Mouse (Mus musculus): ENCODE data around the gene Itfg1. TPM values are rescaled to one million over a fixed set of nuclear protein-coding genes. Genes with fewer than 3 reads are reported as not detected.
"Not testable (repeated sequence)": the region's sequence is repeated elsewhere in the genome, so short reads cannot be mapped to it uniquely, and the experiment has no call there.

Gene Itfg1
- polyA plus RNA-seq, 1 experiment from 2014 or later = 236 TPM

DNA sequence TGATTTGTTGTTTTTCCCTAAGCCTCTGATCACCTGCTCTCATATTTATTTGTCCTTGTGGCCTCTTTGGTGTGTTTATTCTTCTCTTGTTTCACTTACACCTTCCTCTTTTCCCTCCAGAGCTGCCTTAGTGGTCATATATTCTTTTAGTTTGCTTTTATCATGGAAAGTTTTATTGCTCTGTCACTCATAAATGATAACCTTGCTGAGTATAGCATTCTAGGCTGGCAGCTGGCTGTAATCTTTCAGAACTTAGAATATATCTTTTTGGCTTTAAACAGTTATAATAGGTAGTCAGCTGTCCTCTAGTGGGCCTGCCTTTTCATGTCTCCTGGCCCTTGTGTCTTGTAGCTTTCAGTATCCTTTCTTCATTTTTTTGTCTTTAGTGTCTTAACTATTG is 5.2 kb upstream of the Itfg1 start:
- ATAC-seq (ENCODE audit: low FRiP score) = no peak
- Histone ChIP-seq H3K4me3 (replicated peaks; ENCODE audit: low read length) (no peak overlapping the region), H3K4me1 (replicated peaks; ENCODE audit: control insufficient read depth, insufficient read depth, low read length) (no peaks in the 10 kb centered on the region), H3K36me3 (replicated peaks; ENCODE audit: control insufficient read depth, insufficient read depth) (no peaks in the 10 kb centered on the region), H3K9ac (no peak overlapping the region), H3K9me3 (ENCODE audit: control insufficient read depth, low read length) (0 out of 2 replicates have a peak, but pooled peaks cover 4% of the 10 kb centered on the region), H3K27ac (no peak overlapping the region), H3K4me2 (replicated peaks) (no peak overlapping the region), H3K27me3 (ENCODE audit: control insufficient read depth, insufficient read depth, low read length) (no peaks in the 10 kb centered on the region)
- DNase-seq (ENCODE audit: low spot score) = no peak

DNA sequence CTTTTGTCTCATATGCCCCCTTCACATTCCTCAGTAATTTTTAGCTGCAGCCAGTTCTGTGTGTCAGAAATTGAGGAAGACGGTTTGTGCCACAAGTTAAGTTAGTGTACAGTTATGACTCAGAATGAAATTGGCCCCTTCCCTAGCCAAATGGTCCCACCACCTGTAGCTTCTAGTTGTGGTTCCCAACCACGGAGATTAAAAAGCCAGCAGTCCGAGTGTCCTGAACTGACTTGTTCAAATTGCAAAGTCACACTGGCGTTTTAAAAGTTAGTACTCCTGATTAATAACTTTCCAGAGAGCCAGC is 721 bp upstream of the Itfg1 start:
- peak overlapping the region; percentile 77 for H3K4me3 ChIP-seq (replicated peaks; ENCODE audit: low read length)
- no peaks in the 10 kb centered on the region for H3K27me3 ChIP-seq (ENCODE audit: control insufficient read depth, insufficient read depth, low read length)
- peaks cover 13% of the 10 kb centered on the region; the same call in 1 of the 2 replicates for H3K36me3 ChIP-seq (replicated peaks; ENCODE audit: control insufficient read depth, insufficient read depth)
- ATAC-seq (ENCODE audit: low FRiP score) (no peak), DNase-seq (ENCODE audit: low spot score) (no peak)
- peak overlapping the region; percentile 72 for H3K4me2 ChIP-seq (replicated peaks)
- H3K9ac ChIP-seq = peak overlapping the region; percentile 91
- H3K4me1 ChIP-seq (replicated peaks; ENCODE audit: control insufficient read depth, insufficient read depth, low read length) = peaks cover 11% of the 10 kb centered on the region
- WGBS = 19% methylated on average over 4 of the region's 4 CpGs
- H3K27ac ChIP-seq = no peak overlapping the region
- 0 out of 2 replicates have a peak, but pooled peaks cover 4% of the 10 kb centered on the region for H3K9me3 ChIP-seq (ENCODE audit: control insufficient read depth, low read length)

DNA sequence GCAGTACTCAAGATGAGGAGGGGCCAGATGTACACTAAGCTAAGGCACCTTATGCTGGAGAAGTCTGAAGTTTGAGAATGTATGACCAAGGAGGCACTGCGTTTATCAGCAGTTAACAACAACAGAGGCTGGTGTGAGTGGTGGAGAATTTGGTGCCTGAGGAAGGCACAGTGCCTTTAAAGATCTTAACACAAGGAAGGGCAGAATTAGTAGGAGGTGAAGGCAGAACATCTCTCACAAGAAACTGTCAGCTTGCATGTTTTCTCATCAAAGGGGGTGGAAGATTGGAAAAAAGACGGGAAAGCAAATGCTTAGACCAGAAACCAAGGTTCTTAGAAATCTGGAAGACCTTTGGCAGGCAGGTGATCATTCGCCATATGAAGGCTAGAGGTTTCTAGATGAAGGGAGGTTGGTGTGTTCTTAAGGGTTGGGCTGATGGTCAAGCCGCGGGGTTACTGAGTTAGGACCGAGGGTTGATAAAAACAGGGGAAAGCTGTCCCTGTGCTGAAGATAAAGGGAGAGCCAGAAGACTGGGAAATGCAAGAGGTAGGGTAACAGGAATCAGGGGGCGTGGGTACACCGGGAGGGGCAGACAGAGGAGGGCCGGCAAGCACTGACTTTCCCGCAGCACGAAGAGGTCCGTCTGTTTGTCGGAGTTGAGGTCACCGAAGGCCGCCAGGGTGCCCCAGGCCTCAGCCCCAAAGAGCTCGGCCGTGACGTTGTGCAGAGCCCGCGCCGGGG is 635 bp downstream of the Itfg1 start:
- peak; percentile 27 for DNase-seq (ENCODE audit: low spot score)
- ATAC-seq (ENCODE audit: low FRiP score) = no peak
- peaks cover 20% of the 10 kb centered on the region for H3K36me3 ChIP-seq (replicated peaks; ENCODE audit: control insufficient read depth, insufficient read depth)
- H3K4me1 ChIP-seq (replicated peaks; ENCODE audit: control insufficient read depth, insufficient read depth, low read length) = peaks cover 11% of the 10 kb centered on the region
- peak overlapping the region; percentile 72 for H3K4me2 ChIP-seq (replicated peaks)
- peak overlapping the region; percentile 91 for H3K9ac ChIP-seq
- peak overlapping the region; percentile 77 for H3K4me3 ChIP-seq (replicated peaks; ENCODE audit: low read length)
- 0 out of 2 replicates have a peak, but pooled peaks cover under 1% of the 10 kb centered on the region for H3K9me3 ChIP-seq (ENCODE audit: control insufficient read depth, low read length)
- no peaks in the 10 kb centered on the region for H3K27me3 ChIP-seq (ENCODE audit: control insufficient read depth, insufficient read depth, low read length)
- 2% methylated on average over 21 of the region's 21 CpGs for WGBS
- H3K27ac ChIP-seq = peak overlapping the region; percentile 98

DNA sequence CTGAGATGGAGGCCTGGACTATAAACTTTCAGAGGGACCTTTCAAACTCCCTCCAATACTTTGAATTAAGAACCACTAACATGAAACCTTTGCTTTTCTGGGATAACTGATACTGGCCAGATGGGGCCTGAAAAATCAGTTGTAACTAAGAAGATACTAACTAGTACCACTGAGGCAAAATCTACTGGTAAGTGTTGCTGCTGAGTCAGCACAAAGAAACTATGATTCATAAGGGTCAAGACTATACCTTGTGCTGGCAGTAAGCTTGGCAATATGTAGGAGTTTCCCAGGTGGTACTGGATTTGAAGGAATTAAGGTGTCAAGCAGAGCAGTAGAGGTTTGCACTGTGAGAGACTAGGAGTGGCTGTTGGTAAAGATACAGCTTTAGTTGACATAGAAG is 27.1 kb downstream of the Itfg1 start:
- Histone ChIP-seq H3K27me3 (ENCODE audit: control insufficient read depth, insufficient read depth, low read length) (no peaks in the 10 kb centered on the region), H3K4me3 (replicated peaks; ENCODE audit: low read length) (no peak overlapping the region), H3K9ac (no peak overlapping the region), H3K9me3 (ENCODE audit: control insufficient read depth, low read length) (no peaks in the 10 kb centered on the region), H3K4me2 (replicated peaks) (no peak overlapping the region), H3K36me3 (replicated peaks; ENCODE audit: control insufficient read depth, insufficient read depth) (peaks cover 18% of the 10 kb centered on the region), H3K4me1 (replicated peaks; ENCODE audit: control insufficient read depth, insufficient read depth, low read length) (no peaks in the 10 kb centered on the region), H3K27ac (no peak overlapping the region)
- no peak for ATAC-seq (ENCODE audit: low FRiP score)
- no peak for DNase-seq (ENCODE audit: low spot score)

DNA sequence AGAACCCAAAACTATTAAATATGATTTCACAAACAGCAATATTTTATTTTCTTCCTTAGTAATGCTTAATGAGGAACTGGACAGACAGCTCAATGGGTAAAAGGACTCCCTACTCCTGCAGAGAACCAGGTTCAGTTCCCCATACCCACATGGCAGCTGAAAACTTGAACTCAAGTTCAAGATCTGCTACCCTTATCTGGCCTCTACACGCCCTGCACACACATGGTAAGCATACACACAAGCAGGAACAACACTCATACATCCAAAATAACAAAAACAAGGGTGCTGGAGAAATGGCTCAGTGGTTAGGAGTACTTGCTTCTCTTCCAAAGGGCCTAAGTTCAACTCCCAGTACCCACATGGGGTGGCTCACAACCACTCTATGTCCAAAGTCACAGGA is 39.3 kb downstream of the Itfg1 start:
- WGBS = 92% methylated on average over 1 of the region's 1 CpGs
- Histone ChIP-seq H3K9ac (no peak overlapping the region), H3K27me3 (ENCODE audit: control insufficient read depth, insufficient read depth, low read length) (no peaks in the 10 kb centered on the region), H3K27ac (no peak overlapping the region), H3K4me1 (replicated peaks; ENCODE audit: control insufficient read depth, insufficient read depth, low read length) (no peaks in the 10 kb centered on the region), H3K9me3 (ENCODE audit: control insufficient read depth, low read length) (no peaks in the 10 kb centered on the region), H3K4me3 (replicated peaks; ENCODE audit: low read length) (no peak overlapping the region), H3K36me3 (replicated peaks; ENCODE audit: control insufficient read depth, insufficient read depth) (peaks cover 9% of the 10 kb centered on the region), H3K4me2 (replicated peaks) (no peak overlapping the region)
- DNase-seq (ENCODE audit: low spot score) (no peak), ATAC-seq (ENCODE audit: low FRiP score) (no peak)

DNA sequence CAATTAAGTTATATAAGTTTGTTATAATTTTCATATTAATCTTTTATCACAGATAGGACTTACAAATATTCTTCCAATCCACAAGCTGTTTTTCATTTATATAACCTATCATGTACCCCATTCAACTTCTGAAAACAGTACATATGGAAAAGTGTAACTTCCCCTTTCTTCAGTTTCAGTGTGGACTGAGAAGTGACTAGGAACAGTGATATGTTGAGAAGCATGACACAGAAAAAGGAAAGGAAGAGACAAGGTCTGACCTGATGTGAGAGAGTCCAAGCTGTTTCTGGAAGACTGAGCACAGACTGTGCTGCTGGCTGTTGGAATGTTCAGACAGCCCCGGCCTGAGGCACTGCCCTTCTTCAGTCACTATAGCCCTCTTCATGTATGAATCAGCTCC is 40.6 kb downstream of the Itfg1 start:
- Histone ChIP-seq H3K9ac (no peak overlapping the region), H3K27ac (no peak overlapping the region), H3K9me3 (ENCODE audit: control insufficient read depth, low read length) (no peaks in the 10 kb centered on the region), H3K4me3 (replicated peaks; ENCODE audit: low read length) (no peak overlapping the region), H3K4me2 (replicated peaks) (no peak overlapping the region), H3K36me3 (replicated peaks; ENCODE audit: control insufficient read depth, insufficient read depth) (peaks cover 7% of the 10 kb centered on the region), H3K4me1 (replicated peaks; ENCODE audit: control insufficient read depth, insufficient read depth, low read length) (no peaks in the 10 kb centered on the region), H3K27me3 (ENCODE audit: control insufficient read depth, insufficient read depth, low read length) (no peaks in the 10 kb centered on the region)
- DNase-seq (ENCODE audit: low spot score) (no peak), ATAC-seq (ENCODE audit: low FRiP score) (no peak)
- 100% methylated on average over 1 of the region's 1 CpGs for WGBS

DNA sequence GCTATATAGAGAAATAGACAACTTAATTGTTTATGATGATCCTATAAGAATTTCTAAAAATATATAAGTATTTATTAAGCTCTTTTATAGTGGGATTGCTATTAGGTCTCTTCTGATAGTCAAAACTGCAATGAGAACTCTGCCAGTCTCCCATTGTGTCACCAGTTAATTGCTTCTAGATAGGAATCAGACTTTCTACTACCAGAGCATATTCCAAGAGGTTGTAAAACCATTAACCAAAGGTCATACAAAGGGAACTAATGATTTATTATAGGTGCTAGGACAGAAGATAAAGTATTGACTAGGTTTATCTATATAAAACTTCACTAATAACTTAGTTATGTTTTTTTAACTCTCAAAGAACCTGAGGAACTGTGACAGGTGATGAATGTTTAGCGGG is 44.3 kb downstream of the Itfg1 start:
- H3K27me3 ChIP-seq (ENCODE audit: control insufficient read depth, insufficient read depth, low read length); H3K27ac ChIP-seq; ATAC-seq (ENCODE audit: low FRiP score); H3K4me1 ChIP-seq (replicated peaks; ENCODE audit: control insufficient read depth, insufficient read depth, low read length); H3K4me2 ChIP-seq (replicated peaks); H3K4me3 ChIP-seq (replicated peaks; ENCODE audit: low read length); H3K9ac ChIP-seq; H3K9me3 ChIP-seq (ENCODE audit: control insufficient read depth, low read length); DNase-seq (ENCODE audit: low spot score): not testable (repeated sequence)
- 100% methylated on average over 1 of the region's 1 CpGs for WGBS
- H3K36me3 ChIP-seq (replicated peaks; ENCODE audit: control insufficient read depth, insufficient read depth) = peaks cover 14% of the 10 kb centered on the region

DNA sequence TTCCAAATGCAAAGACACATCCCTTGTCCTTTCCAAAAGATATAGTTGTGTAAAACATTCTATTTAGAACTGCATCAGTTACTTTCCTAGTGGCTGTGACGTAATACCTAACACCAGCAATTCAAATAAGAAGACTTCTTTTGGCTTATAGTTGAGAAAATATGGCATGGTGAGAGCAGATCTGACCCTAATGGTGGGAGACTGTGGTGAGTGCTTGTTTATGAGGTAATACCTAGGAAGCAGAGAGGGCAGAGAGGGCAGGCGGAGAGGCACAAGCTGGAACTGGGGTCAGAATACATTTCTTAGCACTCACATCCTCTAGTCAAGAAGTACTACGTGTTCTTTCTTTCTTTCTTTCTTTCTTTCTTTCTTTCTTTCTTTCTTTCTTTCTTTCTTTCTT is 52.4 kb downstream of the Itfg1 start:
- no peaks in the 10 kb centered on the region for H3K9me3 ChIP-seq (ENCODE audit: control insufficient read depth, low read length)
- no peak overlapping the region for H3K4me2 ChIP-seq (replicated peaks)
- no peak for ATAC-seq (ENCODE audit: low FRiP score)
- whole genome bisulfite sequencing = 89% methylated on average over 3 of the region's 3 CpGs
- no peaks in the 10 kb centered on the region for H3K27me3 ChIP-seq (ENCODE audit: control insufficient read depth, insufficient read depth, low read length)
- peaks cover 13% of the 10 kb centered on the region for H3K36me3 ChIP-seq (replicated peaks; ENCODE audit: control insufficient read depth, insufficient read depth)
- no peak for DNase-seq (ENCODE audit: low spot score)
- no peak overlapping the region for H3K4me3 ChIP-seq (replicated peaks; ENCODE audit: low read length)
- H3K27ac ChIP-seq = no peak overlapping the region
- H3K4me1 ChIP-seq (replicated peaks; ENCODE audit: control insufficient read depth, insufficient read depth, low read length) = no peaks in the 10 kb centered on the region
- H3K9ac ChIP-seq = no peak overlapping the region

DNA sequence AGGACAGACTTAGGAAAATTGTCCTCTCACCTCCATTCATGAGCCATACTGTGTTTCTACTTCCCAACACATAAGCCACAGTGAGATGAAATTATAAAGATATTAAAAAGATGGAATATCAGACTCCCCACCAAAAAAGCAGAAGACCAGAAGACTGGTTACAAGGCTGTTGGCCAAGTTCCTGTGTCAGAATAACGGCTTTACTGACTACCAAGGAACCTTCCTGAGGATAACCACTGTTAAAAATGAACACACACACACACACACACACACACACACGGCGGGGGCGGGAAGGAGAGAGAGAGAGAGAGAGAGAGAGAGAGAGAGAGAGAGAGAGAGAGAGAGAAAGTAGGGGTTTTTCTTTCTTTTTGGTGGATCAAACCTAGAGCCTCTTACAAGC is 52.8 kb downstream of the Itfg1 start:
- no peak for DNase-seq (ENCODE audit: low spot score)

DNA sequence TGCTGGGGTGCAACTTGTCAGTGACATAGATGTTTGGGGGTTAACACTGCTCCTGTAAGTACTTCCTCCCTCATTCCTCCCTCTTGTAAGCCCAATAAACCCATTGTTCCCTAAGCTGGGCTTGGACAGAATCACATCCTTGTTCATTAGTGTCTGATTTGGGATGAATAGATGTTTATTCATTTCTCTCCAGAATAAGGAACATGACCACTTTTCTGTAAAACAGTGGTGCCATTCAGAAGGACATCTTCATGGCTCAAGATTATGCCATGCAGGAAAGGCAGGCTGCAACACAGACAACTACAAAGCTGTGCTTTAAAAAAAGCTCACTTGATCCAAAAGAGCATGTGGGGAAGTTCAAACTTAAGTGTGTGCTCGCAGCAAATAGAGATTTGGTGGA is 55.2 kb downstream of the Itfg1 start:
- Histone ChIP-seq H3K9me3 (ENCODE audit: control insufficient read depth, low read length) (no peaks in the 10 kb centered on the region), H3K36me3 (replicated peaks; ENCODE audit: control insufficient read depth, insufficient read depth) (peaks cover 6% of the 10 kb centered on the region), H3K9ac (no peak overlapping the region), H3K4me2 (replicated peaks) (no peak overlapping the region), H3K4me3 (replicated peaks; ENCODE audit: low read length) (no peak overlapping the region), H3K27me3 (ENCODE audit: control insufficient read depth, insufficient read depth, low read length) (no peaks in the 10 kb centered on the region), H3K4me1 (replicated peaks; ENCODE audit: control insufficient read depth, insufficient read depth, low read length) (no peaks in the 10 kb centered on the region), H3K27ac (no peak overlapping the region)
- 94% methylated on average over 1 of the region's 1 CpGs for WGBS
- DNase-seq (ENCODE audit: low spot score) = no peak
- ATAC-seq (ENCODE audit: low FRiP score) = no peak

More for the DNA sequence above, 52.8 kb downstream of the Itfg1 start:
- Histone ChIP-seq H3K4me1 (replicated peaks; ENCODE audit: control insufficient read depth, insufficient read depth, low read length) (no peaks in the 10 kb centered on the region), H3K36me3 (replicated peaks; ENCODE audit: control insufficient read depth, insufficient read depth) (peaks cover 9% of the 10 kb centered on the region), H3K9ac (no peak overlapping the region), H3K4me2 (replicated peaks) (no peak overlapping the region), H3K27ac (no peak overlapping the region), H3K27me3 (ENCODE audit: control insufficient read depth, insufficient read depth, low read length) (no peaks in the 10 kb centered on the region), H3K4me3 (replicated peaks; ENCODE audit: low read length) (no peak overlapping the region), H3K9me3 (ENCODE audit: control insufficient read depth, low read length) (no peaks in the 10 kb centered on the region)
- WGBS = 88% methylated on average over 3 of the region's 4 CpGs
- no peak for ATAC-seq (ENCODE audit: low FRiP score)

All from hindbrain, embryonic 14.5 days (tissue).